Mouse (Mus musculus) stomach, embryonic 16.5 days (tissue): ENCODE measurements around the gene Fam166a. TPM values are rescaled to one million over a fixed set of nuclear protein-coding genes. Genes with fewer than 3 reads are reported as not detected.

Experiments
- ATAC-seq: fragments of 200-750 bp; cut with Nextera tagmentation; 2 replicates; pipeline ENCODE4 v1.8.0; 2017; ENCODE audit warnings: moderate number of reproducible peaks, moderate TSS enrichment; ENCODE audit not compliant: insufficient read depth, low FRiP score
- H3K27ac ChIP-seq: fragments of 300-500 bp; sonication (generic); 2 replicates; pipeline ENCODE4 v1.5.1; 2014; ENCODE audit warnings: low read length
- H3K27me3 ChIP-seq: fragments of 300-500 bp; sonication (generic); 2 replicates; pipeline ENCODE4 v1.6.1; 2014; ENCODE audit warnings: low read length, control low read depth, mixed read lengths; ENCODE audit not compliant: control insufficient read depth, insufficient read depth
- H3K36me3 ChIP-seq: fragments of 300-500 bp; sonication (generic); 2 replicates; pipeline ENCODE4 v1.6.1; 2014; ENCODE audit warnings: low read length; ENCODE audit not compliant: control insufficient read depth, insufficient read depth
- H3K4me1 ChIP-seq: fragments of 300-500 bp; sonication (generic); 2 replicates; pipeline ENCODE4 v1.6.1; 2014; ENCODE audit warnings: low read length, control low read depth, mixed read lengths; ENCODE audit not compliant: control insufficient read depth, insufficient read depth
- H3K4me2 ChIP-seq: fragments of 300-500 bp; sonication (generic); 2 replicates; pipeline ENCODE4 v1.6.1; 2014; ENCODE audit warnings: low read depth, low read length, mixed read lengths
- H3K4me3 ChIP-seq: fragments of 300-500 bp; sonication (generic); replicated peaks from 2 replicates; pipeline ENCODE4 v1.5.1; 2014; ENCODE audit warnings: mild to moderate bottlenecking, low read length
- H3K9ac ChIP-seq: fragments of 300-500 bp; sonication (generic); 2 replicates; pipeline ENCODE4 v1.6.1; 2014; ENCODE audit warnings: low read length
- H3K9me3 ChIP-seq: fragments of 300-500 bp; sonication (generic); replicated peaks from 2 replicates; pipeline ENCODE4 v1.6.1; 2016; ENCODE audit warnings: low read length, control low read depth; ENCODE audit not compliant: control insufficient read depth
- WGBS: fragments of 180-500 bp; shearing (Covaris S2); extraction: QIAGEN DNeasy Blood & Tissue Kit; methylation state at CpG from one replicate; pipeline ENCODE4 v1.1.7; 2014; 5-methylcytosine and 5-hydroxymethylcytosine counted together
- polyA plus RNA-seq: library from polyadenylated mRNA; unstranded; fragments of >200 nt; fragmentation: Nextera tagmentation; extraction: Ambion mirVana; gene quantifications from 2 replicates; pipeline ENCODE4 v1.2.1, GENCODE M21; 2015

The Fam166a gene
- polyA plus RNA-seq, 1 experiment from 2014 or later, result not detected

DNA sequence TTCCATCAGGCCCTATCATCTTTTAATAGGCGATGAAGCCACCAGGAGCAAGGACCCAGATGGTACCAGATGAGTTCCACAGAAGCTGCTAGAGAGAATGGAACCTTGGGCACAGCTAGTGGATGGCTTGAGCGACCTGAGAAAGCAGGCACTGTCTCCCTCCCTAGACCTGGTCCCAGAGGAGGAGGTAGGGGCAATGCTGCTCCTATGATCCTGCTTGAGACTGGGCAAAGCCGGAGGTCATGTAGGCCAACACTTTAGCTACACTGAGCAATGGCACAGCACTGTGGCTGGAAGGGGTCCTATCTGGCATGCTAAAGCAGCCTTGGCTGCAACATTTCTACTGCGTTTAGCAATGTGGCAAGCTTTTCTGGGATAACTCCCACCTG is 42.9 kb upstream of the Fam166a start:
- H3K27me3 ChIP-seq, result peaks cover 6% of the 10 kb centered on the region
- H3K9ac ChIP-seq, result 0 out of 2 replicates have a peak overlapping the region, but pooled peaks have one; percentile 4
- H3K4me1 ChIP-seq, result peaks cover 32% of the 10 kb centered on the region
- no peaks in the 10 kb centered on the region for H3K36me3 ChIP-seq
- no peaks in the 10 kb centered on the region for H3K9me3 ChIP-seq
- H3K4me3 ChIP-seq, result no peak overlapping the region
- H3K4me2 ChIP-seq, result no peak overlapping the region
- H3K27ac ChIP-seq, result no peak overlapping the region
- no peak for ATAC-seq
- 80% methylated on average over 4 of the region's 4 CpGs for WGBS

DNA sequence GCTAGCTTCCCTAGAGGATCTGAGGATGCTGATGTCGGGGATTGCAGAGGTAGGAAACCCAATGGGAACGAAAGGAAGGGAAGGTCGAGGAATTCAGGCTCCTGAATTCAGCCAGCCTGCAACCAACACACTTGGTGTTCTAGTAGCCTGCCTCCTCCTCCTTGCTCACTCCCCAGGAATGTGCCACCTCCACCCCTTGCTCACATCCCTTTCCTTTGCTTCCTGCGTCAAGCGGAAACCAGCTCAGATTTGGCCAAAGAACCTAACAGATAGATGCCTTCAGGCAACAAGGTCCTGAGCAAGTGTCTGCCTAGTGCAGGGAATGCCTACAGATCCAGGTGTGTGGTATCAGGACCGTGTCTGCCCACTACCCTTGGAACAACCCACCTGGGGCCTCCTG is 42.0 kb upstream of the Fam166a start:
- Histone ChIP-seq H3K27ac (peak overlapping the region; percentile 64), H3K4me2 (no peak overlapping the region), H3K9ac (no peak overlapping the region), H3K36me3 (no peaks in the 10 kb centered on the region), H3K9me3 (no peaks in the 10 kb centered on the region), H3K4me1 (peaks cover 36% of the 10 kb centered on the region), H3K4me3 (no peak overlapping the region), H3K27me3 (peaks cover 9% of the 10 kb centered on the region)
- no peak for ATAC-seq
- 44% methylated on average over 6 of the region's 6 CpGs for WGBS

DNA sequence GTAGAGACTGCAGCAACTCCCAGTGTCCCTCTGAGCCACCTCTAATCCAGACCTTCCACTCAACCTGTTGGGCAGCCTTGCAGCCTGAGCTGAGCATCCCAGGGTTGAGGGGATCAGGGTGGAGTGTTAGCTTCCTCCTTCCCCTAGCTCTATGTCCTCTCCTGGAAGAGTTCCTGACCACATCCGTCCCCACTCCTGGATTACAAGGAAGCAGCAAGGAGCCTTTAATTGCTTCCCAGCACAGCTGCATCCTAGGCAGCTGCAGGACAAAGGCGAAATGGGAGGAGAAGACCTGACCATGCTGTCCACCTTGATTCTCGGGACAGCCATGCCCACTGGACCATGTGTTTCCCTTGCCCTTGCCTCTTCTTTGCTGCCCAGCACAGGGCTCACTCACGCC is 41.5 kb upstream of the Fam166a start:
- Histone ChIP-seq H3K9ac (peak overlapping the region; percentile 6; the same call in 1 of the 2 replicates), H3K4me1 (peaks cover 36% of the 10 kb centered on the region), H3K27ac (peak overlapping the region; percentile 64), H3K4me3 (no peak overlapping the region), H3K4me2 (peak overlapping the region; percentile 30; the same call in 1 of the 2 replicates), H3K36me3 (no peaks in the 10 kb centered on the region), H3K27me3 (peaks cover 9% of the 10 kb centered on the region), H3K9me3 (no peaks in the 10 kb centered on the region)
- no peak for ATAC-seq
- 50% methylated on average over 4 of the region's 4 CpGs for WGBS

DNA sequence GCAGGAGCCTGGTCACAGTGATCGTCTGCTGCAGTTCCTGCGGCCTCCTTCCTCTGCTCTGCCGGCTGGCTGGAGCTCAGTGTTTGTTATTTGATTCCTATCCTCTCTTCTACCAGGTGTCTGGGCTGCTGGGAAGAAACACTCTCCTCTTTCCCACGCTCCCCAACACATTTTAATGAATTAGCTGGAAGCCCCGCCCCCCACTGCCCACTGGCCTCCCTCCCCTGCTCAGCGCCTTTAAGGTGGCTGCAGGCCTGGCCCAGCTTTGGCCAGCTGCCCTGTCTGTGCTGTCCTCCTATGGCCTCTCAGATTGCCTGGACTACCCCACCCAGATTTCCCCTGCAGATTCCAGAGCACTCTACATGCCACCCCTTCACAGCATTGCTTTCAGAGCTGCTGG is 40.9 kb upstream of the Fam166a start:
- peak overlapping the region; percentile 64 for H3K27ac ChIP-seq
- peaks cover 36% of the 10 kb centered on the region for H3K4me1 ChIP-seq
- H3K27me3 ChIP-seq, result peaks cover 12% of the 10 kb centered on the region
- no peaks in the 10 kb centered on the region for H3K36me3 ChIP-seq
- H3K9ac ChIP-seq, result peak overlapping the region; percentile 6; the same call in 1 of the 2 replicates
- H3K9me3 ChIP-seq, result no peaks in the 10 kb centered on the region
- WGBS, result 10% methylated on average over 6 of the region's 6 CpGs
- ATAC-seq, result 0 out of 2 replicates have a peak, but pooled peaks have one; percentile 6
- no peak overlapping the region for H3K4me3 ChIP-seq
- peak overlapping the region; percentile 30; the same call in 1 of the 2 replicates for H3K4me2 ChIP-seq

DNA sequence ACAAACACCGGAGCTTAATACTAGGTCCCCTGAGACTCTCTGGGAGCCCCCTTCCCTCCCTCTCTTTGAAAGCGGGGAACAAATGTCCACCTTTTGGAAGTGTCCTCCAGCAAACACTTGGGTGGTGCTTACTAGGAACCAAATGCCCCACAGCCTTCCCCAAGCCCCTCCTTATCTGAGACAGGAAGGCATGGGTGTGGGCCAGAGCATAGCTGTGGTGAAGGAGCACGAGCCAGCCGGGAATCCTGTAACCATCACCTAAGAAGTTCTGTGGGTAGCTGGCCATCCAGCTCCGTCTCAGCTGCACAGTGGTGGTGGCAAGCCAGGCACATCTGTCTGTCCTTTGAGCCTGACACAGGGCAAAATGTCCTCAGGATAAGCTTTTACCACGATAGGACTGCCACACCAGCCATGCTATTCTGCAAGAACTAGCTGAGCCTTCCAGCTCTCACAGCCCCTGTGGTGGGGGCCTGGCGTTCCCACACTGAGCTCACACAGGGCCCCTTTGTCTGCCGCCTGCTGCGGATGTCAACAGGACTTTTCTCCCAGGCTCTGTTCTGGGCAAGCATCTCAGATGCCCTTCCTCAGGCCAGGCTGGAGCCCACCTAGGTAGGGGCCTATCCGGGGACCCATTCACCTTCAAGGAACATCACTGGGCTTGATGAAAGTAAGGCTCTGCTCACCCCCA is 40.1 kb upstream of the Fam166a start:
- Histone ChIP-seq H3K9ac (no peak overlapping the region), H3K4me1 (peaks cover 33% of the 10 kb centered on the region), H3K9me3 (no peaks in the 10 kb centered on the region), H3K4me2 (no peak overlapping the region), H3K27ac (no peak overlapping the region), H3K4me3 (no peak overlapping the region), H3K27me3 (peaks cover 18% of the 10 kb centered on the region), H3K36me3 (no peaks in the 10 kb centered on the region)
- no peak for ATAC-seq
- 37% methylated on average over 10 of the region's 10 CpGs for WGBS

DNA sequence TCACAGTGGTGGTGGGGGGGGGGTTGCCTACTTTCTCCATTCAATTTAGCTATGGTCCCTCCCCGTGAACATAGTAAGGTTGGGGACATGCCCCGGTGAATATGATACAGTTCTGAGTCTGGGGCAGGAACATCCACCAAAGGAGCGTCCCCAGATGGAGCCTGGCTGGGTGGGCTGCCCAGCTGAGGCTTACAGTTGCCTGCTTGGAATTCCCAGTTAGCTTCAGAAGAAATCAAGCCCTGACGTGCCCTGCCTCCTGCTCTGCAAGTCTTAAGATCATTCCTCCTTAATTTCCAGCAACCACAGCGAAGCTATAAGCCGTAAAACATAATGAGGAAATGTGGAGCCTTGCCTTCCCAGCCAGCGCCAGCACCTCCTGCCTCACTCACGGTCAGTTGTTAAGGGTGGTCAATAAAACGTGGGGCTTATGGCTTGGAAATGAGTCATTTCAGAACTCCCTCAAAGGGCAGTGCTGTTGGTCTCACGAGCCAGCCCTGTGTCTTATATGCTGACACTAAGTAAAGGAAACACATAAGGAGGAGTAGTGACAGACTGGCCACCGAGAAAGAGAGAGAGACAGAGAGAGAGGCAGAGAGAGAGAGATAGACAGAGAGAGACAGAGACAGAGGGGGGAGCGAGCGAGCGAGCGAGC is 38.9 kb upstream of the Fam166a start:
- ATAC-seq, result no peak

DNA sequence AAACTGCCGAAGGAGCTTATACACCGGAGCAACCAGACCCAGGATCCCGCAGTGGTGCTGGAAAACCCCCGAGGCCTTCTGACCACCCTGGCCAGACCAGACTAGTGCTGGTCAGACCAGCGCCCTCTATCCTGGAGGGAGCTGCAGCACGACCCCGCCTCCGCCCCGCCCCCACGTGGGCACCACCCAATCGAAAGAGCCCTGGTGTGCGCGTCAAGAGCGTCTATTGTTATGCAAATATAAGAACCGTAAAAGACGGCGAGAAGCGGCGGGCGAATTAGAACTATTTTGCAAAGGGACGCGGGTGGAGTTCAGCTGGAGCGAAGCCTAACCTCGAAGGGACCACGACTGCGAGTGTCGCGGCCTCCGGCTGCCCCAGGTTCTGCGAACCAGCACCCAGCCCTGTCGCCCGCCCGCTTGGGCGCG is 38.1 kb upstream of the Fam166a start, which contains the start of gene Nrarp:
TSS of gene Nrarp (plus strand) at position 281 of the 426 bp plus-strand sequence.
- H3K4me1 ChIP-seq, result peaks cover 36% of the 10 kb centered on the region
- no peaks in the 10 kb centered on the region for H3K36me3 ChIP-seq
- H3K27me3 ChIP-seq, result peaks cover 30% of the 10 kb centered on the region
- H3K9ac ChIP-seq, result peak within 1 kb of the TSS; percentile 76
- WGBS, result under 1% methylated on average over 35 of the region's 35 CpGs
- peak within 1 kb of the TSS; percentile 85 for H3K4me2 ChIP-seq
- H3K4me3 ChIP-seq, result peak within 1 kb of the TSS; percentile 60
- peak; percentile 91 for ATAC-seq
- H3K27ac ChIP-seq, result peak within 1 kb of the TSS; percentile 92
- no peaks in the 10 kb centered on the region for H3K9me3 ChIP-seq

More for the DNA sequence above, 38.9 kb upstream of the Fam166a start:
- H3K4me1 ChIP-seq, result peaks cover 32% of the 10 kb centered on the region
- no peaks in the 10 kb centered on the region for H3K36me3 ChIP-seq
- H3K27me3 ChIP-seq, result peaks cover 25% of the 10 kb centered on the region
- no peaks in the 10 kb centered on the region for H3K9me3 ChIP-seq
- H3K4me3 ChIP-seq, result peak overlapping the region; percentile 60
- peak overlapping the region; percentile 85 for H3K4me2 ChIP-seq
- 39% methylated on average over 15 of the region's 15 CpGs for WGBS
- H3K27ac ChIP-seq, result peak overlapping the region; percentile 66
- peak overlapping the region; percentile 54 for H3K9ac ChIP-seq

DNA sequence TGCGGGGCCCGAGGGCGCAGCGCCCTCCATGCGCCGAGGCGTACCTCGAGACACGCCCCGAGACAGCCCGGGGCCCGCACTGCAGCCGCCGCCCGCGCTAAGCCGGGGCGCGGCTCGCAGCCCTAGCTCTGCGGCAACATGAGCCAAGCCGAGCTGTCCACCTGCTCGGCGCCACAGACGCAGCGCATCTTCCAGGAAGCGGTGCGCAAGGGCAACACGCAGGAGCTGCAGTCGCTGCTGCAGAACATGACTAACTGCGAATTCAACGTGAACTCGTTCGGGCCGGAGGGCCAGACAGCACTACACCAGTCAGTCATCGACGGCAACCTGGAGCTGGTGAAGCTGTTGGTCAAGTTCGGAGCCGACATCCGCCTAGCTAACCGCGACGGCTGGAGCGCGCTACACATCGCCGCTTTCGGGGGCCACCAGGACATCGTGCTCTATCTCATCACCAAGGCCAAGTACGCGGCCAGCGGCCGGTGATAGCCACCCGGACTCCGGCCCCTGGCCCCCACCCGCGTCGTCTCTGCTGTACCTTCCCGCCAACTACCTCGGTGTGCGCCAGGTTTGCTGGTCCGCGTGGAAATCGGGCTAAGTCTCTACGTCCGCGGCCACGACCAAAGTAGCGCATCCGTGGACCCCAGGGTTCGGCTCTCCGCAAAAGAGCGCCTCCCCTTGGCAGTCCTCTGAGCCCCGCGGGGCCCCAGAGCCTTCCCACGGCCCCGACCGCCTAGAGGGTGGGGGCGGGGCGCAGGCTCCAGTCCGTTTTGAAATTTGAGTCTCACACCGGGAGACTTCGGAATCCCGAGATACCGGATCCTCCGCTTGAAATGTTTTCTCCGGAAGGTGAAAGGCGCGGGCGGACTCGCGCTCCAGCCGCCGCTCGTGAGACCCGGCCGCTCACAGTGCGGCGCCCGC is 37.3 kb upstream of the Fam166a start:
- Histone ChIP-seq H3K27ac (peak overlapping the region; percentile 92), H3K36me3 (no peaks in the 10 kb centered on the region), H3K9me3 (no peaks in the 10 kb centered on the region), H3K27me3 (peaks cover 30% of the 10 kb centered on the region), H3K9ac (peak overlapping the region; percentile 76), H3K4me3 (peak overlapping the region; percentile 60), H3K4me1 (peaks cover 42% of the 10 kb centered on the region), H3K4me2 (peak overlapping the region; percentile 85)
- ATAC-seq, result peak; percentile 63
- WGBS, result under 1% methylated on average over 100 of the region's 100 CpGs
